Mouse (Mus musculus) bone marrow macrophage, adult 2 months (primary cell): ENCODE measurements around the gene Akap13.

Experiments used
- CTCF ChIP-seq: IDR thresholded peaks from 2 replicates; pipeline ENCODE4 v1.5.1; 2012; ENCODE audit warnings: low read depth, mild to moderate bottlenecking, low read length, moderate library complexity
- POLR2A ChIP-seq: IDR thresholded peaks from 2 replicates; pipeline ENCODE4 v1.6.1; 2012; ENCODE audit warnings: mild to moderate bottlenecking, low read depth, low read length, borderline replicate concordance

DNA sequence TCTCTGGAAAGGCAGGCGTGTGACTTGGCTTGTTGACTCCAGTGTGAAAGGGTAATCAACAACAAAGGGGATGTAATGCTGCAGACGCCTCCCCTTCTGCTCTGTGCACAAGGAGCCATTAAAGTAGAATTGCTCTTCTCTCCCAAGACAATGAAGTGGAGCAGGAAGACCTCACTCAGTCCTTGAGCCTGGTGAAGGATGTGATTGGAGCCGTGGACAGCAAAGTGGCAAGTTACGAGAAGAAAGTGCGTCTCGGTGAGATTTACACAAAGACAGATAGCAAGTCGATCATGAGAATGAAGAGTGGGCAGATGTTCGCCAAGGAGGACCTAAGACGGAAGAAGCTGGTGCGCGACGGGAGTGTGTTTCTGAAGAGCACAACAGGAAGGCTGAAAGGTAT lies 274.9 kb downstream of the Akap13 start:
- TF ChIP-seq POLR2A (no peak), CTCF (no peak)
